Mouse (Mus musculus) Muller cell, postnatal 12 days (primary cell): ENCODE data around the gene Cbfa2t2.

Source experiments
- DNase-seq: peaks from one replicate; pipeline ENCODE4 v3.0.0-alpha.2; 2015; ENCODE audit errors: inconsistent ontology term

The Cbfa2t2 gene

GRCm38 (mm10) chr2:154534704-154535270, 98.5 kb downstream of the Cbfa2t2 start:
- DNase-seq, result no peak

GRCm38 (mm10) chr2:154538310-154538709, 102.0 kb downstream of the Cbfa2t2 start:
- DNase-seq, result peak; percentile 41

GRCm38 (mm10) chr2:154538710-154539109, 102.4 kb downstream of the Cbfa2t2 start:
- peak; percentile 66 for DNase-seq

DNA sequence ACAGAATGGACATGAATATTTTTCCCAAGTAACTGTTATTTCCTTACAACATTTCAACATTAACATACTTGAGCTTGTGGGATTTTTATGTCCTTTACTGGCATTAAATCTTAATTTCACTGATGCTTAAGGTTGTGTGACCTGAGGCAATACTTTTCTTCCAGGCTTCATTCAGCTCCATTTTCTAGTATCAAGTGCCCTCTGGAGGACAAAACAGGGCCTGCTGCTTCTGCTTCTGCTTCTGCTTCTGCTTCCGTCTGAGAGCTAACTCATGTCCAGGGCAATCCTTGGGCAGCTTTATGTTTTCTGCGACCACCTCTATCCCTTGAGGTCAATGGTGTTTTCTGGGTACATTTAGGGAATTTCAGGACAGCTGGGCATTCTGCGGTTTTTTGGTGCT, 103.4 kb downstream of the Cbfa2t2 start:
- peak; percentile 36 for DNase-seq

GRCm38 (mm10) chr2:154541630-154542029, 105.3 kb downstream of the Cbfa2t2 start:
- DNase-seq, result no peak

DNA sequence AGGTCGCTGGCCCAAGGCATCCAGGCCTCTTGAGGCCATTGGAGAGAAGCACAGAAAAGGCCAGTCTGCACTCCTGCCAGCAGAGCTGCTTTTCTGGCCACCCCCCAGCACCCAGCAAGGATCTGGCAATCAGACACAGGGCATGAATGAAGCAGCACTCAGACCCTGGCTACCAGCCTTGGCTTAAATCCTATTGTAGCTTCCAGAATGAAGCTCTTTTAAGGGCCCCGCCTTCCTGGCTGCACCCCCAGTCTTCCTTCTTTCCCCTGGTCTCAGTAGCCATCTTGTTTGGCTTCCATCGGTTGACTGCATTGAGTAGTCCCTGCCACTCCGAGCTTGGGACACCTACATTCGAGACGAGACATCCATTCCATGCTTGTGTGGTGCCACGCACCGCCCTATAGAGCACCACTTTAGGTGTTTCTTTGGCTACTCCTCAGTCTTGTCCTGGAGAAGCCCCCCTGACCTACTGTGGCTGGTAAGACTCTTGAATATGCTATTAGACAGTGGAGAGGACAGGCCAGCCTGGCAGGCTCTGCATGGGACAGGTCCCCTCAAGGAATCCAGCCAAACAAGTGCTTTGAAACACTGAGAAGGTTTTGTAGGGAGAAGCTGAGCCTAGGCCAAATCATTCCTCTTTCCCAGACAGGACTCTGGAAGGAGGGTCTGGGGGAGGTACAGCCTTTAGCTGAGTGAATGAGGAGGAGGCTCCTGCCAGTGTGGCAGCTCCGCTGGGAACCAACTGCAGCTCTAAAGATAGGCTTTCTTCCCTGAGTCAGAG, 107.5 kb downstream of the Cbfa2t2 start:
- peak; percentile 95 for DNase-seq

DNA sequence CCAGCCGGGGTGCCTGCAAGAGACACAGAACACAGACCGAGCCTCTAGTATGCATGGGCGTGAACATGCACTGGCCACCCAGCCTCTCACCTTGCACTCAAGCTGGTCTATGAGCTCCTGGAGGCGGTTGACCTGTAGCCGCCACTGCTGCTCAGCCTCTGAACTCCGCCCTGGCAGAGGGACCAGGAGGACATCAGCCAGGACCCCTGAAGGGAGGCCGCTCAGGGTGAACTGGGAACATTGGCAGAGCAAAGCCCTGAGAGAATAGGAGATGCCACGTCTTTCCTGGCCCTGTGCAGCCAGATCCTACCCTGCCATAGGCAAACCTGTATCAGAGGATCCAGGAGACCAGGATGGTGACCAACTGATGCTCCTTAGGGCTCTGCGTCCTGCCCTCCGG, 110.4 kb downstream of the Cbfa2t2 start, which contains the start of gene 1700003F12Rik:
Gene 1700003F12Rik, plus strand, starts transcription at position 375 of the 400 bp plus-strand sequence.
- DNase-seq, result no peak

- DNase-seq, result peak; percentile 56
Observed at GRCm38 (mm10) chr2:154548688-154549087, 112.4 kb downstream of the Cbfa2t2 start.

DNA sequence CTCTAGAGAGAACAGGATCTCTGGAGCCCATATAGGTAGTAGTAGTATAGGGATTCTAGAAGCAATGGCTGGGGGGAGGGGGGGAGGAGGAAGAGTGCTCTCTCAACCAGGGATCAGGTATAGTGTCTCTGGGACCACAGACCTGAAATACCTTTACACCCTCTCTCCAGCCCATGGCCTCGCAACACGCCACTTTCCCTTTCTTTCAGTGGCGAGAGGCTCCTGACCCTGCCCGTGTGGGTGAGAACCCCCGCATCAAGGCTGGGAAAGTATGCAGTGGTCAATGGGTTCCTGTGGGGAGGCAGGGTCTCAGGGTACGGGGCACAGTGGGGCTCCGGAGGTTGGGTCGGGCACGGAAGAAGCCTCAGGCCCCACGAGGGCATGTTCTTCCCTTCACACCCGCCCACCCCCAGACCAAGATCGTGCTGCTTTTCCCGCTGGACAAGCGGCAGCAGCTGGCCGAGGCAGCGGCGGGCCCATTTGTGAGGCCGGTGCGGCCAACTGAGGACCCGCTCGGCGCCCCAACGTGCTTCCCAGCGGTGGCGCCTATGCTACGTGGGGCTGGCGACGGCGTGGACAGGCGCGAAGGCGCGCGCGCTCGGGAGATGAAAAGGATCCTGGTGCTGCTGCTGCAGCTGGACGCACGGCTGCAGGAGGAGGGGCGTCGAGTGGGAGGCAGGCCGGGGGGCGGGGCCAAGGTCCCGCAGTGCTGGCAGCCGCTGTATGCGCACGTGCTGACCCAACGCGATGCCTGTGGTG, 113.0 kb downstream of the Cbfa2t2 start:
- DNase-seq, result peak; percentile 75

DNA sequence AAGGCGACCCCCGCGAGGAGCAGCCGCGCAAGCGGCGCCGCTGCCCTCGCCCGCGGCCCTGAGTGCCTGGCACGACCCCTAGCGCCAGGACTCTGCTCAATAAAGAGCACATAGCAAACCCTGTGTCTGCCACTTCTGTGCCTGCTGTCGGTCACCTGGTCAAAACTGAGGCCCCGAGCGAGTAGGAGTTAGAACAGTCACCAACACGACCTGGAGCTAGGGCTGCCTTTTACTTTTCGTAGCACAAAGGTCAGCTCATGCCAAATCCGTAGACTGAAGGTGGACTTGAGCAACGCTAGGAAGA, 113.6 kb downstream of the Cbfa2t2 start:
- no peak for DNase-seq

GRCm38 (mm10) chr2:154550937-154551336, 114.7 kb downstream of the Cbfa2t2 start:
- no peak for DNase-seq

- no peak for DNase-seq
Observed at GRCm38 (mm10) chr2:154551476-154551875, 115.2 kb downstream of the Cbfa2t2 start, which contains the start of gene Actl10. Gene Actl10 (plus strand): TSS chr2:154551776.

DNA sequence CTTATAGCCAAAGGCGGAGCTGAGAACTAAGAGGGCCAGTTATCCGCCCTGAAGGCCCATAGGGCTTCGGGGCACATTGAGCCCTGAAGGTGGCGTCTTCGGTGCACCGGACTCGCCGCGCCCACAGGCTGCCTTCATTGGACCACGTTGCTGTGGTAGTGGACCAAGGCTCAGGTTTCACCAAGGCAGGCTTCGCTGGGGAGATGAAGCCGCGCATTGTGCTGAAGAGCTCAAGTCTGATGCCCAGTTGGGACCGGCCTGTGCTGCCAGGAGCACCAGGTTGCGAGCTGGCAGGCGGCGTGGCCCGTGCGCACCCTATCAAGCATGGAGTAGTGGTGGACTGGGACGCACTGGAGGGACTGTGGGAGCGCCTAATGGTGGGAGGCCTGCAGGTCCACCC, 115.6 kb downstream of the Cbfa2t2 start:
- DNase-seq, result no peak

GRCm38 (mm10) chr2:154552424-154552907, 116.2 kb downstream of the Cbfa2t2 start:
- peak; percentile 87 for DNase-seq

DNA sequence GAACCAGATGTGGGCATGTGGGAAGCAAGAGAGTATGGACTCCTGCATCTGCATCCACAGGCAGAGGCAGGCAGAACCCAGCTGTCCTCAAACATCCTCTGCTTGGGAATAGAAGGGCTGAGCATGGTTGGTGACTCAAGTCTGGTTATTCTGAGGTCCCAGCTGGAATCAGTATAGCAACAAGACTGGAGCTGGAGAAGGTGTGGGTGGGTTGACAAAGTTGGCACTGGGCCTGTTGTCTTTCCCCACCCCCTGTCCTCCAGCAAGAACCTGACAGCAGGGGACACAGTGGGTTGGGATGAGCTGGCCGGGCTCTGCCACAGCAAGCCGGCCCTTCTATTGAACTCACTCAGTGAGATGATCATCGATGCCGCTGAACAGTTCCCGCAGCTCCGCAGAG, 119.0 kb downstream of the Cbfa2t2 start:
- DNase-seq, result peak; percentile 74

DNA sequence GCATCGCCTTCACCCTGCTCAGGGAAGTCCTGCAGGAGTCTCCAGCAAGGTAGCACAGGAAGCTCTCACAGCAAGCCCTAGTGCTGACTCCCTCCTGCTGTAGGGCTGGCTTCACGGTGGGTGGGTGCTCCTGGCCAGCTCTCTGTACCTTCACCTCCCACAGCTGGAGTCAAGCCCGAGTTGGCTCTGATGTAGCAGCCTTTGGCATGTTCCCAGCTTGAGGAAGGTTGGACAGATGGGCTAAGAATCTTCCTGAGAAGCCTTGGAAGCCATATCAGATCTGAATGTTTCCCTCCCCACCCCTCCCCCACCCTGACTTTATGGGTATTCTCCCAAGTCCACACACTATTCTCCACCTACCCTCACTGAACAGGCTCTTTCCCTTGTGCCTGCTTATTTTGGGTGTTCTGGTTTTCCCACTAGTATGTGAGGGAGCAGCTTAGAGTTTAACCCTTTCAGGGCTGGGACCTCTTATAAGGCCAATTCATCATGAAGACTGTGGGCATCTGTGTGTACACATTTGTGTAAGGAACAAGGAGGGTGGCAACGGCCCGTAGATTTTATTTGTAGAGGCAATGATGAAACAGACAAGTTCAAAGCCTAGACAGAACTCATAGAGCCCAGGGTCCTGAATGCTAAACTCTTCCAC, 121.0 kb downstream of the Cbfa2t2 start:
- DNase-seq, result no peak

- peak; percentile 54 for DNase-seq
Observed at GRCm38 (mm10) chr2:154558264-154559039, 122.2 kb downstream of the Cbfa2t2 start, which contains the start of gene Necab3. Gene Necab3 (minus strand): TSS chr2:154558890.

- no peak for DNase-seq
Observed at GRCm38 (mm10) chr2:154563612-154564170, 127.4 kb downstream of the Cbfa2t2 start.

- DNase-seq, result no peak
Observed at GRCm38 (mm10) chr2:154565562-154565961, 129.3 kb downstream of the Cbfa2t2 start.

DNA sequence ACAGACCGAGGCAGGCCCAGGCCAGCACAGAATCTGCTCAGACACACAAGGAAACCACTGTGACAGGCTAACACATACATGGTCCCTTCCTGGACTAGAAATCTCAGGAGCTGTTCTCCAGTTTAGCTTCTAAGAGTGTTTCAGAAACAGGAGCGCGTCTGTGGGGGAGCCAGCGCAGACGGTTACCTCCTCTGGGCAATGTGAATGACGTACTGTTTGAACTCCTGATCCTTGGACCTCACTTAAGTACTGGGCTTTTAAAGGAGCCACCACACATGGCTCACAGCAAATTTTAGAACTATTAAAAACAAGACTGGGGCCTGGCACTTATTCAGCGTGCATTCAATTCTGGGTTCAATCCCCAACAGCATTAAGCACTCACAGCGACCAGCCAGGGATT, 130.4 kb downstream of the Cbfa2t2 start:
- no peak for DNase-seq

GRCm38 (mm10) chr2:154567766-154568165, 131.5 kb downstream of the Cbfa2t2 start:
- no peak for DNase-seq
